Mouse (Mus musculus) brain, embryonic 14.5 days (tissue): Measurements from ENCODE around the gene Clps. TPM values are rescaled to one million over a fixed set of nuclear protein-coding genes. Genes with fewer than 3 reads are reported as not detected.
A peak's percentile ranks its signal among the peaks of the same experiment; 100 is the strongest.
"Not testable (repeated sequence)": the region's sequence is repeated elsewhere in the genome, so short reads cannot be mapped to it uniquely, and the experiment has no call there.

Experiments
- DNase-seq: peaks from one replicate; pipeline ENCODE4 v3.0.0-alpha.2; 2011; ENCODE audit warnings: low read depth
- CTCF ChIP-seq: fragments of 200-500 bp; IDR thresholded peaks from 2 replicates; pipeline ENCODE4 v1.5.1; 2012; ENCODE audit warnings: inconsistent platforms, mild to moderate bottlenecking, moderate library complexity, borderline replicate concordance; ENCODE audit not compliant: insufficient read depth, insufficient read length; ENCODE audit errors: extremely low read depth
- POLR2A ChIP-seq: fragments of 200-500 bp; IDR thresholded peaks from 2 replicates; pipeline ENCODE4 v1.6.1; 2012; ENCODE audit warnings: mild to moderate bottlenecking, inconsistent platforms, borderline replicate concordance; ENCODE audit not compliant: poor library complexity, insufficient read depth, insufficient read length, severe bottlenecking; ENCODE audit errors: extremely low read depth
- polyA plus RNA-seq: library from polyadenylated mRNA; depleted of rRNA; stranded (reverse); fragments of >200 nt; gene quantifications from 2 replicates; pipeline ENCODE4 v1.2.3, GENCODE M21; 2012

The Clps gene
- polyA plus RNA-seq, 1 experiment, result not detected

DNA sequence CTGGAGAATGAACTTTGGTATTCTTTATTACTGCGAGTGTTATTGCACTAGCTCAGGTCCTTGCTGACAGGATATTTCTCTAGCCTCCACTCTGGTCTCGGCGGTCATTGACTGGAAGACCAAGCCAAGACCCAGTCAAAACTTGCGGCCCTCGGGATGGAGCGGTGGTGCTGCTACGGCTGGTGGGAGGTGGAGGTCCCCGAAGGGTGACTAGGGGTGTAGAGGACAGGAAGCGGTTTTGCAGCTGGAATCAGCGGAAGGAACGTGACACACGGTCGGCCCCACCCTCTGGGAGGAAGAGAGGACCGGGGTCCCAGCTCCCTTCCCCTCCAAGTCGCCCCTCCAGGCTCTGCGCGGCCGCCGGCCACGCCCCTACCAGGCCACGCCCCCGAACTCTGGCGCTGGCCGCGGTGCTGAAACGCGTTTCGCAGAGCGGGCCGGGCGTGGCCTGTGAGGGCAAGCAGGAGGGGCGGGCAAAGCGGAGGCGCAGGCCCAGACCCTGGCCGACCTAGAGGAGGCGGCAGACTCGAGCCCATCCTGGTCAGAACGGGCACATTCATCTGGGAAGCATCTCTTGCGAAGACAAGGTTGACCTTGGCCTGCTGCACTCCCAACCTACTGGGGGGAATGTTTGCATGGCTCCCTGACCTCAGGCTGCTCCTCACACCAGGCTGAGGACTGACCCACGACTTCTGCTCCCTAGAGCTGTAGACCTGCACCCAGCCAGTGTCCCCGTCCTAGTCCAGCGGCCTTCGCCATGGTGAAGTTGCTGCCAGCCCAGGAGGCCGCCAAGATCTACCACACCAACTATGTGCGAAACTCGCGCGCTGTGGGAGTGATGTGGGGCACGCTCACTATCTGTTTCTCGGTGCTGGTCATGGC, 14.9 kb upstream of the Clps start, which contains the start of gene Lhfpl5:
Gene Lhfpl5, plus strand, starts transcription at position 398 of the 882 bp plus-strand sequence.
- TF ChIP-seq CTCF (no peak), POLR2A (no peak)
- DNase-seq, result peak; percentile 77

DNA sequence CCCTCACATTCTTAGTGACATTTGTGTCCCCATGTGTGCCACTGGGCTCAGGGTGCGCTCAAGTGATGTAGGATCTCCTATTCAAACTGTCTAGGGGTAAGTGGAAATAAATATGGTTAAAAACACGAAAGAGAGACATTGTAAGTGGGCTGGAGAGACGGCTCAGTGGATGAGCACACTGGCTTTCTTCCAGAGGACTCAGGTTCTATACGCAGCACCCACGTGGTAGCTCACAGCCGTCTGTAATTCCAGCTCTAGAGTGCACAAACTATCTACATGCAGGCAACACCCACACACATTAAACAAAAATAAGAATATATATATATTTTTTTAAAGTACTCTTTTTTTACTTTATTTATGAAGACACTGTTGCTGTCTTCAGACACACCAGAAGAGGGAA, 12.4 kb upstream of the Clps start:
- TF ChIP-seq CTCF (no peak), POLR2A (no peak)
- no peak for DNase-seq

DNA sequence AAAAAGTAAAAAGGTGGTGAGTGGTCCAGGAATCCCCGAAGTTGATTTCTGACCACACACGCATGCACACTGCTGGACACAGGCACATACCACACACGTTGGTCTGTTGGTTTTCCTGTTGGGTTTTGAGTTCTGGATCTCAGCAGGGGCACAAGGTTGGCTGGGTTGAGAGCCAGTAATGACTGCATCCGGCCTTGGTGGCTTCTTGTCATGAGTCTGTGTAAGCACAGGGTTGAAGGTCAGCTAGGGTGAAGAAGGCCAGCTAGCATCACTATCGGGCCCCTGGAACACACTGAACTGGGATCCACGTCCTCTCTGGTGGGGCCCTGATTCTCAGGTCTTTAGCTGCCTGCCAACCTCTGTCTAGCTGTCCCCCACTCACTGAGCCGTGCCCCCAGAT, 12.0 kb upstream of the Clps start:
- TF ChIP-seq POLR2A (no peak), CTCF (no peak)
- no peak for DNase-seq

DNA sequence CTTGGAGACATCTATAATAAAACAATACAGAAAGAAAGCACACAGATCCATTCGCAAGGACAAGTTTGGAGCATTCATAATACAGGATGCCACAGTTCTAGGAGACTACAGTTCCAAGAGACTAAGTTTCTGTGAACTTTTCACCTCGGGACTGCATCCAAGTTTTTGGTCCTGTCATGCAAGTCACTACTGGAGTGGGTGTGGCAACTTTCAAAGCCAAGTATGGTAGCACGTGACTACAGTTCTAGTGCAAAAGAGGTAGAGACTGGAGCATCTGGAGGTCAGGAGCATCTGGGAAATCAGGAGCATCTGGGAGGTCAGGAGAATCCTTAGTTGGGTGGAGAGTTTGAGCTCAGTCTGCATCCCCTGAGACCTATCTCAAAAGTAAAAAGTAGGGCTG, 11.3 kb upstream of the Clps start:
- no peak for DNase-seq
- TF ChIP-seq CTCF (no peak), POLR2A (no peak)

DNA sequence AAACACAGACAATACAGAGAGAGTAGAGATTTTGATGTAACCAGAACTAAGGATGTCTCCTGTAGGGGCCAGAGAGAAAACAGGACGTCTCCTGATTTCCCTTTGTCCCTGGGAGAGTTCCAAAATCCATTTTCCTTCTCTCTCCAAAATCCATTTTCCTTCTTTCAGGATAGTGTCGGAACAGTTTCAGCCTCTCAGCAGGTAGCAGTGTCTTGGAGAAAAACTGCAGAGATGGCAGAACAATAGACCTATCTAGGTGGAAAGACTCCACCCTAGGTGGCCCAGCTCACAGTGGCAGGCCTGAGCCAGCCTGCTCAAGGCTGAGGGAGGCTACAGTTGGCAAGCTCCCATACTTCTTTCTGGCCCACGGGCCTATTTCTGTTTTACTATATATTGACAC, 7.0 kb upstream of the Clps start:
- DNase-seq, result no peak
- TF ChIP-seq CTCF (no peak), POLR2A (no peak)

DNA sequence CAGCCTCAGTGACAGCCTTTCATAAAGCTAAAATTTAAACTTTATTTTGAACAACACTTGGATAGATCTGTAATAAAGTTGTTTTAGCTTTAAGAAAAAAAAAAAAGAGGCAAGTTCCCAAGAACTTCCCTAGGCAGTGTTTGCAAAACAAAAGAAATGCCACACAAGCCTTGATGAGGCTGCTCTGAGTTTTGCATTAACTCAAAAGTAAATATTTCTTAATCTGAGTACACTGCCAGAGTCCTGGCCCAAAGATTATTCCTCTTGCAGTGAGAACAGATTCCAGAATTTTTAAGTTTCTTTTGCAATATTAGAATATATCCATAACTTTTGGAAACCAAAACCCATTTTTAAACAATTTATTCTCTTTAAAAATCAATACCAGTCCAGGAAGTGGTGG, 4.6 kb upstream of the Clps start:
- TF ChIP-seq CTCF, result no peak
- TF ChIP-seq POLR2A, result no peak

DNA sequence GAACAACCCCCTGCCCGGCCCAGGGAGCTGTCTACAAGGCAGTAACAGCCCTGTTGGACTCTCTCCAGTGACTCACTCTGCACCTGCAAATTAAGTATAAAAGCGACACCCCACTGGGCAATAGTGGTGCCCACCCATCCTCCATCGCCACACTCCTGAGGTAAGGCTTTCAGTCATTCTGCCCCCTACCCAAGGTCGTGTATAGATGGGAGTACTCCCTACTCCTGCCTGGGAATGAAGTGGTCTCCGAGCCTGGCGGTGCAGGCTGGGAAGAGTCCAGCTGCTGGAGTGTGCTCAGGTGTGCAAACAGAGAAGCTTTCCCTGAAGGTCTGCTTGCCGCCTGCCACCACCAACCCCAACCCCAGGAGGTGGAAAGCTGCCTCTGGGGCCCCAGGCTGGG, 1.0 kb upstream of the Clps start:
- no peak for DNase-seq
- TF ChIP-seq CTCF, result no peak
- TF ChIP-seq POLR2A, result no peak

More for the DNA sequence above, 4.6 kb upstream of the Clps start:
- DNase-seq, result no peak

DNA sequence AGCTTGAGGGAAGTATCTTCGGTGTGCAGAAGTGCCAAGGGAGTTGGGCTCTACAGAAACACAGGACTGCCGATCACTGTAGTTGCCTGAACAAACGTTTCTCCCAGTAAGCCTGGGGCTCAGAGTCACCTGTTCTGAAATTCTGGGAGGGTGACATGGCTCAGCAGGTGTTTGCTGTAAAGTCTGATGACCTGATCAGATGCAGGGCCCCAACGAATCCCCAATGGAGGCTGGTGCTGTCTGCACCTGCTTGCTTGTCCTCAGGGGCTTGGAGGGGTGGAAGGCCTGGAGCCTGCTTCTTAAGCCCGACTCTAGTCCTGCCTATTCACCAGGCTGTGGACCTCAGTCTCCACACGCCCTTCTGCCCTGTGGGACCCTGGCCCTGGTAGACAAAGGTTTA, 2.8 kb downstream of the Clps start:
- DNase-seq, result no peak
- TF ChIP-seq CTCF (no peak), POLR2A (no peak)

DNA sequence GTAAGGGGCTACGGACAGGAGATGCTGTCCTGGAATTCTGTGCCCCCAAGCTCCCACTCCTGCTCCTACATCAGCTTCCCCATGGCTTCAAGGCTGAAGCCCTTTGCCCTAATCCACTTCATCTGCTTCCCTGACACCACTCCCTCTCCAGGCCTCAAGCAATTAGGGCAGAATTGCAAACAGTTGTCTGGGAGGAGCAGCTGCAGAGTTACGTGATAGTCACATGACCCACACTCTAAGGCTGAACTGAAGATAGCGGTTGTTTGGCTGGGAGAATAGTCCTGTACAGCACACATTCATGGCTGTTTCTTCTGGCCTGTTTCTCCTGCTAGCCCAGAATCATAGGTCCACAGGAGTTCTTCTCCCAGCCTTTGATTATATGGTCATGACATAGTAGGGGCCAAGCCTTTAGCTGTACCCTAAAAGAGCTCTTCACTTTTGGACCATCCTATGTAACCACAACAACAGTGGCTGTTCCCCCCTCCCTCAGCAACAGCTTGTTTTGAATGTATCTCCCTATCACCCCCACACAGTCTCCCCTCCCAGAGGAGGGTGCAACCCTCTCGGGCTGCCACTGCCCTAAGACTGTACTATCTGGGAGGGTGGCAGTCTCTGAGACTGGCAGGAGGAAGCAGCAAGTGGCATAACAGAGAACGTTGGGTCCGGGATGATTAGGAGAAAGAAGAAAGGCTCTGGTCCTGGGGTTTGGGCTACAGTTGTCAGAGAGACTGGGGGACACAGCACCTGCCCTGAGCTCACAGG, 3.8 kb downstream of the Clps start:
- TF ChIP-seq POLR2A, result no peak
- TF ChIP-seq CTCF, result no peak
- DNase-seq, result peak; percentile 79

DNA sequence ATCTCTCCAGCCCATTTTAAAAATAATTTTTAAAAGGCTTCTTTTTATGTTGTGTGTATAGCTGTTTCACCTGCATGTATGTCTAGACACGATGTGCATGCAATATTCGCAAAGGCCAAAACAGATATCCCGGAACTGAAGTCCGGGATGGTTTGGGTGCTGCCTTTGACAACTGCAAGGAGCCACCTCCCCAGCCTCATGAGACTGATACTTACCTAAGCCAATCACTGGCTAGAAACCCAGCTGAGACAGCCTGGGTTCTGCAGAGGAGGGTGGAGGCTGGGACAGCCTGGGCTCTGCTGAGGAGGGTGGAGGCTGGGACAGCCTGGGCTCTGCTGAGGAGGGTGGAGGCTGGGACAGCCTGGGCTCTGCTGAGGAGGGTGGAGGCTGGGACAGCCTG, 6.5 kb downstream of the Clps start:
- DNase-seq, result not testable (repeated sequence)

DNA sequence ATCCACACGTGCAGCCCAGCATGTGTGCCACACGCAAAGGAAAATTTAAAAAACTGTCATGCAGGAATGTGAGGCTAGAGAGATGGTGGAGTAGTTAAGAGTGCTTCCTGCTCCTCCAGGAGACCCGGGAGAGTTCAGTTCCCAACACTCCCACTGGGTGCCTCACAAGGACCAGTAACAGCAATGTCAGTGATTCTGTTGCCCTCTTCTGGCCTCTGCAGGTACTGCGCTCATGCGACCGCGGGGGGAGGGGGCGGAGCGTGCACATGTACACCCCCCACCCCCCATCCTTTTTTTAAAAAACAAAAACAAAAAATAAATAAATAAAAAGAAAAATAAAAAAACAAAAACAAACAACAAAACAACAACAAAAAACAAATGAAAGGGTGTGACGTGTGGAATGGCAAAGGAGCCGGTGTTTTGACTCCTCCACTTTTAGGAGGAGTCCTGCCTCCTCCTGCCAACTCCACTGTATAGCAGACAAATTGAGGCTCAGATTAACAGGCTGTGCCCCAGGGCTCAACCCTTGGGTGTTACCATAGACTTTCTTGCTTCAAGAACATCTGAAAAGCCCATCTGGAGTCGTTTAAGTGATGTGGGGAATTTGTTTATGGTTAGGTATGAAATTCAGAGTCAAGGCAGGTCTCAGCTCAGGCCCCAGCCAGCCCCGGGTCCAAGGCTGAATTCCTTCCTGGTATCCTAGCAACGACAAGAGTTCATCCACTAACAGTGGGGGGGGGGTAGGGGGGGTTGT, 7.3 kb downstream of the Clps start:
- TF ChIP-seq POLR2A, result no peak
- TF ChIP-seq CTCF, result peak; percentile 87

More for the DNA sequence above, 7.3 kb downstream of the Clps start:
- DNase-seq, result peak; percentile 69
